Mouse (Mus musculus): ENCODE measurements at regions not wholly inside any gene's neighbourhood (a gene's known extent, or its start where the extent isn't known, plus 50 kb on each side); places are given as distances from the start of the nearest gene placed in this dataset.

GRCm38 (mm10) chr10:117440225-117440976, 60.6 kb upstream of the Cpsf6 start:
- POLR2A ChIA-PET, result no interaction called here
- in situ Hi-C loops (cut with MboI; ENCODE audit: low pct_unique_long_range_greater_than_20kb), result no loop called here

DNA sequence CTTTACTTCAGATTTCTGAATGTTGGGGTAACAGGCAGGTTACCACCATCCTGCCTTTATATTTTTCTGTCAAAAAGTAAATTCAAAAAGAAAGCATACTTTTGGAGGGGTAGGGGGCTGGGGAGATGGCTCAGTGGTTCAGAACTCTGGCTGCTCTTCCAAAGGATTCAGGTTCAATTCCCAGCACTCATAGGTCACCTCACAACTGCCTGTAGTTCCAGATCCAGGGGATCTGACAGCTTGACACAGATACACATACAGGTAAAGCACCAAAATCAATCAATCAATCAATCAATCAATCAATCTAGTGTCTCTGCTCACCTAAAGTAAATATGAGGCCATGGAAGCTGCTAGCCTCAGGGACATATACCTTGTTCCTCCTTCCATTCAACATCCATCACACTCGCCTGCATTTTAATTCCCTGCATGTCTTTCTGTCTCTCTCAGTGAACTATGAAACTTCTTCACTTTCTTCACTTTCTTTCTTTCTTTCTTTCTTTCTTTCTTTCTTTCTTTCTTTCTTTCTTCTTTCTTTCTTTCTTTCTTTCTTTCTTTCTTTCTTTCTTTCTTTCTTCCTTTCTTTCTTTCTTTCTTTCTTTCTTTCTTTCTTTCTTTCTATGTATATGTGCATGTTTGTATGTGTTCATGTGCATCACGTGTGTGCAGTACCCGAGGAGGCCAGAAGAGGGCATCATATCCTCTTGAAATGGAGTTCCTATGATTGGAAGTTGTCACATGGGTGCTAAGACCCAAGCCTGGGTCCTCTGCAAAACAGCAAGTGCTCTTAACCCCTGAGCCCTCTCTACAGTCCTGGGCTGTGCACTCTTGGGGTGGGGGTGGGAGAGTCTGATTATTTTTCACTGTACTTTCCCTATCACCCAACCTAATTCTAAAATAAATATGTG, 59.6 kb upstream of the Cpsf6 start:
- no peak for ATAC-seq
- in situ Hi-C loops (cut with MboI; ENCODE audit: low pct_unique_long_range_greater_than_20kb), result loop anchor here (5.0 kb wide), 1 partner anchor 167 kb away; no protein-coding TSS in a partner anchor
- ChIA-PET CTCF (interaction anchor here (1.2 kb wide), 1 partner anchor 196 kb away, joined by 3 read pairs; no protein-coding TSS in a partner anchor), POLR2A (no interaction called here)
- peak; percentile 22 for TF ChIP-seq CTCF (IDR thresholded peaks at IDR 0.05)
- no peak for DNase-seq (ENCODE audit: low read depth, low spot score)
- peaks cover 6% of the 10 kb centered on the region for H3K27me3 ChIP-seq

More at GRCm38 (mm10) chr10:117440225-117440976, 60.6 kb upstream of the Cpsf6 start:
- no peak for ATAC-seq
- no peaks in the 10 kb centered on the region for H3K27me3 ChIP-seq
- DNase-seq (ENCODE audit: low read depth, low spot score), result no peak
- TF ChIP-seq CTCF (IDR thresholded peaks at IDR 0.05), result no peak
- CTCF ChIA-PET, result no interaction called here

DNA sequence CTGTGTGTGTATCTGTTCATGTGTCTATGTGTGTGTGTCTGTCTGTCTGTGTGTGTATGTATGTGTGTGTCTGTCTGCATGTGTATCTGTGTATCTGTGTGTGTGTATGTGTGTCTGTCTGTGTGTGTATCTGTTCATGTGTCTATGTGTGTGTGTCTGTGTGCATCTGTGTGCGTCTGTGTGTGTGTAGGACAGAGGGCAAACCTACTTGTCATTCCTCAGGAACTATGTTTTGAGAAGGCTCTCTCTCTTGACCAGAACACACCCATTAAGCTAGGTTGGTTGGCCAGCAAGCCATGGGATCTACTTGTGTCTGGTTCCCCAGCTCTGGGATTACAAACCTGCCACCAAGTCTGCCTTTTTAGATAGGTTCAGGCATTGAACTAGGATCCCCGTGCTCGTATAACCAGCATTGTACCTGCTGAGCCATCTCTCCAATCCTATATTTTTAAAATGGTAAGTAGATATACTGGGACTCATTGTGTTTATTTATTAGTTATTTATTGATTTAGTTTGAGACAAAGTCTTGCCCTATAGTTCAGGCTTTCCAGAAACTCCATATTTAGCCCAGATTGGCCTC, 58.9 kb upstream of the Cpsf6 start:
- in situ Hi-C loops (cut with MboI; ENCODE audit: low pct_unique_long_range_greater_than_20kb), result loop anchor here (5.0 kb wide), 1 partner anchor 166 kb away; no protein-coding TSS in a partner anchor
- DNase-seq (ENCODE audit: low read depth, low spot score), result no peak
- POLR2A ChIA-PET, result no interaction called here
- no peak for ATAC-seq
- CTCF ChIA-PET, result interaction anchor here (1.2 kb wide), 1 partner anchor 196 kb away, joined by 3 read pairs; no protein-coding TSS in a partner anchor
- TF ChIP-seq CTCF (IDR thresholded peaks at IDR 0.05), result no peak
- H3K27me3 ChIP-seq, result peaks cover 6% of the 10 kb centered on the region

GRCm38 (mm10) chr10:117437970-117438369, 58.2 kb upstream of the Cpsf6 start:
- in situ Hi-C loops (cut with MboI; ENCODE audit: low pct_unique_long_range_greater_than_20kb), result loop anchor here (5.0 kb wide), 1 partner anchor 166 kb away; no protein-coding TSS in a partner anchor
- POLR2A ChIA-PET, result no interaction called here
- no peak for DNase-seq (ENCODE audit: low read depth, low spot score)
- CTCF ChIA-PET, result no interaction called here
- TF ChIP-seq CTCF (IDR thresholded peaks at IDR 0.05), result no peak
- H3K27me3 ChIP-seq, result peaks cover 6% of the 10 kb centered on the region
- no peak for ATAC-seq

DNA sequence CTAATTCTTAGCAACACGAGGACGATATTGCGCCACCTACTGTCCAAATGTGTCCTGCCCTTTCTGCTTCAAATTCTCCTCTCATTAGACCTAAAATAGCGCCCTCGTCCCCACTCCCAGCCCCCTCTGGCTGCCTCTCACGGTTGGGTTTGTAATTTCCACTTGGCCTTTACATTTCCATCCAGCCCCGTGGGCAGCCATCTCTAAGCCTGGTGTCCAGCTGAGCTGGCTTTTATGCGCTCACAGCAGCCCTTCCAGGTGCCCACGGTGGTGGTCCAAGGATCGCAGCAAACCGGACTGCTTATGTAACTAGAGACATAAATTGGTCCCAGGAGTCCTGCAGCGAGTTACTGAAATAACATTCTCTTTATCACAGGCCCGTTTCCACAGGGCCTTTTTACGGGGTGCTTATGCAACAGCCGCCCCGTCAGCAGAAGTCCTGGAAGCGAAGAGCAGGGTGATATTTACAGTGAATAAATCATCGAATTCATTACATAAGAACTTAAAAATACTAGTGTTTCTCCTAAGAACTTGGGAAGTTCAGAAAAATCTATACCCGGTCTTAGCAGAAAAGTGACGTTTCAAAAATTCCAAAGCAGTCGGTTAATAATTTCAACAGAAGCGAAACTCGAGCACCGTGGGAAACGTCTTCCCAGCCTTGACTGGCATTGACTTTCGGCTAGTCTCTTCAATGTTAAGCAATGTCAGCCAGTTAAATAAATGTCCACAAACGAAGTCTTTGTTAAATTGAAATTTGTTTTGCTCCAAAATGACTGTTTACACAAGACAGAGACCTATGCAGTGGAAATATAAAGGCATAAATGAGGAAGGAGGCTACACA, 57.3 kb upstream of the Cpsf6 start:
- no peak for ATAC-seq
- POLR2A ChIA-PET, result no interaction called here
- CTCF ChIA-PET, result no interaction called here
- TF ChIP-seq CTCF (IDR thresholded peaks at IDR 0.05), result peak; percentile 69
- DNase-seq (ENCODE audit: low read depth, low spot score), result no peak
- in situ Hi-C loops (cut with MboI; ENCODE audit: low pct_unique_long_range_greater_than_20kb), result loop anchor here (5.0 kb wide), 1 partner anchor 165 kb away; no protein-coding TSS in a partner anchor
- H3K27me3 ChIP-seq, result peaks cover 6% of the 10 kb centered on the region

- DNase-seq (ENCODE audit: low read depth, low spot score) (no peak), ATAC-seq (no peak)
- no peak for TF ChIP-seq CTCF (IDR thresholded peaks at IDR 0.05)
- ChIA-PET POLR2A (no interaction called here), CTCF (interaction anchor here (1.6 to 2.3 kb wide), 2 partner anchors 9 to 67 kb away, joined by 6 to 7 read pairs; no protein-coding TSS in a partner anchor)
- in situ Hi-C loops (cut with MboI; ENCODE audit: low pct_unique_long_range_greater_than_20kb), result loop anchor here (5.0 kb wide), 1 partner anchor 164 kb away; no protein-coding TSS in a partner anchor
- peaks cover 10% of the 10 kb centered on the region for H3K27me3 ChIP-seq
Measured at GRCm38 (mm10) chr10:117436308-117436874, 56.6 kb upstream of the Cpsf6 start.

GRCm38 (mm10) chr10:117435734-117436121, 55.9 kb upstream of the Cpsf6 start:
- TF ChIP-seq CTCF (IDR thresholded peaks at IDR 0.05), result no peak
- ATAC-seq, result no peak
- POLR2A ChIA-PET, result no interaction called here

DNA sequence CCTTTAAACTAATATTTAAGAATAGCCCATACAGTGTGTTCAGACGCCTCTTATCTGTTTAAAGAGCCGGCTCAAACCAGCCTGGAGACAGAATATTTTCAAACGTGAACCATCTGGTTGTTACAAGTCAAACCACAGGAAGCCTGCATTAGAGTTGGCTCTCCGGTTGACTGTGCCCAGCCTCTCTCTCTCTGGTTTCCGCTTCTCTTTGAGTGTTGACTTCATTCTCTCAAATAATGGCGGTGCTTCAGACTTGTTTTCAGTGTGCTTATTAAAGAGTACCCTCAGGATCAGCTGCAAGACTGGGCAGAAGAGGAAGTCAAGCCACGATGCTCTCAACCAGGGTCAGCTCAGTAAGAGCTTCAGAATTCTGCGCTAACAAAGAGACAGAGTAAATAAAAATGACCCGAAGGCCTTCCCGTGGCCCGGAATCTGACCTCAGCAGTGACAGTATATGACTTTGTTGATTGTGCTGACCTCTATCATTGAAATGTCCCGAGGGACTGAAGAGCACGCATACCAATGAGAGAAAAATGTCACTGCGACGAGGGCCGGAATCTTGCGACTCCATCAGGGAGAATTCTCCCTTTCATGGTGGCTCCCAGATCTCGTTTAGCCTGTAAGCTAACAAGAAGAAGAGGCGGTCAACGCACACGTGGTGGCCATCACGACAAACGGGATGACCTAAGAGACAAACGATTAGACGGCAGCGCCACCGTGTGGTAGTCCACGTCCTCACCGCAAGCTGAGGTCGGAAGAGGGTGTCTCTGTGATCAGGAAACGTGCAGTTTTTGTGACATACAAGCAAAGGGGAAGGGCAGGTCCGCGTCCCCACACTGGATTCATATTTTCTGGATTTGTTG, 55.3 kb upstream of the Cpsf6 start:
- peak; percentile 92 for ATAC-seq
- DNase-seq (ENCODE audit: low read depth, low spot score), result no peak
- H3K27me3 ChIP-seq, result peaks cover 10% of the 10 kb centered on the region
- in situ Hi-C loops (cut with MboI; ENCODE audit: low pct_unique_long_range_greater_than_20kb), result loop anchor here (5.0 kb wide), 1 partner anchor 163 kb away; no protein-coding TSS in a partner anchor
- CTCF ChIA-PET, result interaction anchor here (0.8 to 2.3 kb wide), 5 partner anchors 10 to 95 kb away, joined by 3 to 7 read pairs (median 6); no protein-coding TSS in a partner anchor
- TF ChIP-seq CTCF (IDR thresholded peaks at IDR 0.05), result peak; percentile 95
- POLR2A ChIA-PET, result interaction anchor here (0.6 kb wide), 1 partner anchor 94 kb away, joined by 4 read pairs; no protein-coding TSS in a partner anchor

More at GRCm38 (mm10) chr10:117435734-117436121, 55.9 kb upstream of the Cpsf6 start:
- in situ Hi-C loops (cut with MboI; ENCODE audit: low pct_unique_long_range_greater_than_20kb), result loop anchor here (5.0 kb wide), 1 partner anchor 163 kb away; no protein-coding TSS in a partner anchor
- peaks cover 10% of the 10 kb centered on the region for H3K27me3 ChIP-seq
- no peak for DNase-seq (ENCODE audit: low read depth, low spot score)
- CTCF ChIA-PET, result interaction anchor here (0.8 to 2.3 kb wide), 5 partner anchors 9 to 95 kb away, joined by 3 to 7 read pairs (median 6); no protein-coding TSS in a partner anchor
